Mouse (Mus musculus): ENCODE measurements at regions not wholly inside any gene's neighbourhood (a gene's known extent, or its start where the extent isn't known, plus 50 kb on each side); places are given as distances from the start of the nearest gene placed in this dataset.

- Histone ChIP-seq H3K4me3 (ENCODE audit: low read depth, low read length) (no peak overlapping the region), H3K4me1 (ENCODE audit: insufficient read depth) (no peaks in the 10 kb centered on the region), H3K9ac (no peak overlapping the region), H3K27me3 (ENCODE audit: insufficient read depth, low read length) (no peaks in the 10 kb centered on the region), H3K9me3 (ENCODE audit: low read depth, low read length) (no peaks in the 10 kb centered on the region), H3K36me3 (ENCODE audit: insufficient read depth) (no peaks in the 10 kb centered on the region), H3K27ac (ENCODE audit: low read depth) (no peak overlapping the region), H3K4me2 (no peak overlapping the region)
- no peak for TF ChIP-seq CTCF (IDR thresholded peaks at IDR 0.05; ENCODE audit: low read depth)
- DNase-seq (no peak), ATAC-seq (ENCODE audit: insufficient read depth) (no peak)
- 77% methylated on average over 1 of the region's 1 CpGs for WGBS
These were observed 101.7 kb downstream of the Klf6 start for GRCm38 (mm10) chr13:5962947-5963346.

GRCm38 (mm10) chr13:5964626-5965025, 103.3 kb downstream of the Klf6 start:
- Histone ChIP-seq H3K9ac (no peak overlapping the region), H3K27me3 (ENCODE audit: insufficient read depth, low read length) (no peaks in the 10 kb centered on the region), H3K9me3 (ENCODE audit: low read depth, low read length) (no peaks in the 10 kb centered on the region), H3K4me2 (no peak overlapping the region), H3K4me3 (ENCODE audit: low read depth, low read length) (no peak overlapping the region), H3K4me1 (ENCODE audit: insufficient read depth) (no peaks in the 10 kb centered on the region), H3K27ac (ENCODE audit: low read depth) (no peak overlapping the region), H3K36me3 (ENCODE audit: insufficient read depth) (no peaks in the 10 kb centered on the region)
- DNase-seq, result no peak
- no peak for TF ChIP-seq CTCF (IDR thresholded peaks at IDR 0.05; ENCODE audit: low read depth)
- ATAC-seq (ENCODE audit: insufficient read depth), result no peak
- 94% methylated on average over 1 of the region's 1 CpGs for WGBS

GRCm38 (mm10) chr13:5978615-5979014, 117.3 kb downstream of the Klf6 start:
- Histone ChIP-seq H3K27ac (ENCODE audit: low read depth) (no peak overlapping the region), H3K4me1 (ENCODE audit: insufficient read depth) (no peaks in the 10 kb centered on the region), H3K9ac (no peak overlapping the region), H3K4me2 (no peak overlapping the region), H3K9me3 (ENCODE audit: low read depth, low read length) (no peaks in the 10 kb centered on the region), H3K27me3 (ENCODE audit: insufficient read depth, low read length) (no peaks in the 10 kb centered on the region), H3K36me3 (ENCODE audit: insufficient read depth) (no peaks in the 10 kb centered on the region), H3K4me3 (ENCODE audit: low read depth, low read length) (no peak overlapping the region)
- 38% methylated on average over 1 of the region's 1 CpGs for whole genome bisulfite sequencing
- peak; percentile 68 for DNase-seq
- no peak for TF ChIP-seq CTCF (IDR thresholded peaks at IDR 0.05; ENCODE audit: low read depth)
- peak; percentile 81 for ATAC-seq (ENCODE audit: insufficient read depth)

GRCm38 (mm10) chr13:5987491-5987890, 126.2 kb downstream of the Klf6 start:
- H3K27me3 ChIP-seq (ENCODE audit: insufficient read depth, low read length), result no peaks in the 10 kb centered on the region
- WGBS, result 95% methylated on average over 2 of the region's 2 CpGs
- H3K36me3 ChIP-seq (ENCODE audit: insufficient read depth), result no peaks in the 10 kb centered on the region
- no peak for TF ChIP-seq CTCF (IDR thresholded peaks at IDR 0.05; ENCODE audit: low read depth)
- H3K27ac ChIP-seq (ENCODE audit: low read depth), result no peak overlapping the region
- no peaks in the 10 kb centered on the region for H3K4me1 ChIP-seq (ENCODE audit: insufficient read depth)
- ATAC-seq (ENCODE audit: insufficient read depth) (no peak), DNase-seq (no peak)
- H3K9ac ChIP-seq, result no peak overlapping the region
- no peak overlapping the region for H3K4me3 ChIP-seq (ENCODE audit: low read depth, low read length)
- H3K9me3 ChIP-seq (ENCODE audit: low read depth, low read length), result no peaks in the 10 kb centered on the region
- H3K4me2 ChIP-seq, result no peak overlapping the region

- H3K4me3 ChIP-seq (ENCODE audit: low read depth, low read length), result no peak overlapping the region
- DNase-seq (no peak), ATAC-seq (ENCODE audit: insufficient read depth) (no peak)
- TF ChIP-seq CTCF (IDR thresholded peaks at IDR 0.05; ENCODE audit: low read depth), result no peak
- 81% methylated on average over 7 of the region's 7 CpGs for WGBS
- no peaks in the 10 kb centered on the region for H3K9me3 ChIP-seq (ENCODE audit: low read depth, low read length)
- H3K9ac ChIP-seq, result no peak overlapping the region
- H3K27ac ChIP-seq (ENCODE audit: low read depth), result no peak overlapping the region
- no peaks in the 10 kb centered on the region for H3K36me3 ChIP-seq (ENCODE audit: insufficient read depth)
- no peak overlapping the region for H3K4me2 ChIP-seq
- H3K4me1 ChIP-seq (ENCODE audit: insufficient read depth), result no peaks in the 10 kb centered on the region
- H3K27me3 ChIP-seq (ENCODE audit: insufficient read depth, low read length), result no peaks in the 10 kb centered on the region
These were observed 127.1 kb downstream of the Klf6 start for GRCm38 (mm10) chr13:5988407-5988806.

- Histone ChIP-seq H3K4me2 (no peak overlapping the region), H3K9me3 (ENCODE audit: low read depth, low read length) (no peaks in the 10 kb centered on the region), H3K27me3 (ENCODE audit: insufficient read depth, low read length) (no peaks in the 10 kb centered on the region), H3K36me3 (ENCODE audit: insufficient read depth) (no peaks in the 10 kb centered on the region), H3K4me1 (ENCODE audit: insufficient read depth) (no peaks in the 10 kb centered on the region), H3K4me3 (ENCODE audit: low read depth, low read length) (no peak overlapping the region), H3K9ac (no peak overlapping the region), H3K27ac (ENCODE audit: low read depth) (no peak overlapping the region)
- TF ChIP-seq CTCF (IDR thresholded peaks at IDR 0.05; ENCODE audit: low read depth), result no peak
- DNase-seq, result no peak
- 62% methylated on average over 8 of the region's 8 CpGs for WGBS
- no peak for ATAC-seq (ENCODE audit: insufficient read depth)
These were observed 139.4 kb downstream of the Klf6 start for GRCm38 (mm10) chr13:6000559-6001217.

- DNase-seq, result no peak
- no peaks in the 10 kb centered on the region for H3K4me1 ChIP-seq (ENCODE audit: insufficient read depth)
- no peaks in the 10 kb centered on the region for H3K36me3 ChIP-seq (ENCODE audit: insufficient read depth)
- no peak for ATAC-seq (ENCODE audit: insufficient read depth)
- H3K9ac ChIP-seq, result no peak overlapping the region
- WGBS, result 58% methylated on average over 3 of the region's 3 CpGs
- no peaks in the 10 kb centered on the region for H3K27me3 ChIP-seq (ENCODE audit: insufficient read depth, low read length)
- H3K27ac ChIP-seq (ENCODE audit: low read depth), result no peak overlapping the region
- no peaks in the 10 kb centered on the region for H3K9me3 ChIP-seq (ENCODE audit: low read depth, low read length)
- H3K4me3 ChIP-seq (ENCODE audit: low read depth, low read length), result no peak overlapping the region
- TF ChIP-seq CTCF (IDR thresholded peaks at IDR 0.05; ENCODE audit: low read depth), result no peak
- H3K4me2 ChIP-seq, result no peak overlapping the region
These were observed 139.9 kb downstream of the Klf6 start for GRCm38 (mm10) chr13:6001218-6001564.

GRCm38 (mm10) chr13:6005901-6006300, 144.6 kb downstream of the Klf6 start:
- ATAC-seq (ENCODE audit: insufficient read depth), result no peak
- H3K27ac ChIP-seq (ENCODE audit: low read depth), result no peak overlapping the region
- no peak overlapping the region for H3K4me3 ChIP-seq (ENCODE audit: low read depth, low read length)
- H3K27me3 ChIP-seq (ENCODE audit: insufficient read depth, low read length), result no peaks in the 10 kb centered on the region
- 82% methylated on average over 6 of the region's 6 CpGs for WGBS
- no peaks in the 10 kb centered on the region for H3K4me1 ChIP-seq (ENCODE audit: insufficient read depth)
- no peak for TF ChIP-seq CTCF (IDR thresholded peaks at IDR 0.05; ENCODE audit: low read depth)
- H3K36me3 ChIP-seq (ENCODE audit: insufficient read depth), result no peaks in the 10 kb centered on the region
- H3K9ac ChIP-seq, result no peak overlapping the region
- no peaks in the 10 kb centered on the region for H3K9me3 ChIP-seq (ENCODE audit: low read depth, low read length)
- DNase-seq, result no peak
- no peak overlapping the region for H3K4me2 ChIP-seq
